Mouse (Mus musculus): ENCODE results near the gene Ttll1.

DNA sequence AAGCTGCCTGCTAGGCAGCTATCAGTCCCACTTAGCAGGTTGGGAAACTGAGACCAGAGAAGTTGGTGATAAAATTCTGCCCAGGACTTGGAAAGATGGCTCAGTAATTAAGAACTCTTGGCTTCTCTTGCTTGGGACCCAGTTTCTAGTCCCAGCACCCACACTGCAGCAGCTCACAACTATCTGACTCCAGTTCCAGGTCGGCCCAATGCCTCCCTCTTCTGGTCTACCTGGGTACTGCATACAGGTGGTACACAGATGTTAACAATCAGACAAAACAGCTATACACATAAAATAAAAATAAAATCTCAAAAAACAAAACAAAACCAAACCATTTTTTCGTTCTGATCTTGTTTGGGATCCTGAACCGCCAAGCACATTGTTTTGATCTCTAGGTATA, 10.3 kb downstream of the Ttll1 start:
- TF ChIP-seq CTCF (IDR thresholded peaks at IDR 0.05; ENCODE audit: low read depth, low read length) (peak; percentile 78), POLR2A (IDR thresholded peaks at IDR 0.05; ENCODE audit: extremely low read depth, insufficient read depth, low read length) (no peak)

Measured in liver, adult 2 months (tissue).